Mouse (Mus musculus) bone marrow macrophage, adult 2 months (primary cell): ENCODE results near the gene Trim45.

Experiments used
- CTCF ChIP-seq: IDR thresholded peaks from 2 replicates; pipeline ENCODE4 v1.5.1; 2012; ENCODE audit warnings: low read depth, mild to moderate bottlenecking, low read length, moderate library complexity
- POLR2A ChIP-seq: IDR thresholded peaks from 2 replicates; pipeline ENCODE4 v1.6.1; 2012; ENCODE audit warnings: mild to moderate bottlenecking, low read depth, low read length, borderline replicate concordance

DNA sequence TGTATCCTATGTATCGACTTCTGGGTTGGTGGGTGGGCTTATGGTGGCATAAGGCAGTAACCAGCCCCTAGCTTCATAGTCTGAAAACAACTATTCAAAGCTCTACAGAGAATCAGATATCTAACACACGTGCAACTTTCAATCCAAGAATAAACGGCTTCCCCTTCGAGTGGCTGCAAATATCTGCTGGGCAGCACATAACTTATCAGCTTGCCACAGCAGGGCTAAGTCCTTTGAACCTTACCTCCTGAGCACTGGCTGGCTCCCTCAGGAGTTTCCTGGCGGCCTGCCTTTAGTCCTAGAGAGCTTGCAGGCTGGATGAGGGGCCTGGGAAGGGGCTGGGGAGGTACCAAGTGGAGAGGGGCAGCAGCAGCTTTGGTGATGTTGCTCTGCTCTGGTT, 39.0 kb downstream of the Trim45 start:
- TF ChIP-seq CTCF (no peak), POLR2A (no peak)
